Mouse (Mus musculus): ENCODE data around the gene Tas2r134. TPM values are rescaled to one million over a fixed set of nuclear protein-coding genes. Genes with fewer than 3 reads are reported as not detected.

Gene Tas2r134
- not detected in 2 replicates for polyA plus RNA-seq (2016; fragmentation: Nextera tagmentation; extraction: Ambion mirVana)

DNA sequence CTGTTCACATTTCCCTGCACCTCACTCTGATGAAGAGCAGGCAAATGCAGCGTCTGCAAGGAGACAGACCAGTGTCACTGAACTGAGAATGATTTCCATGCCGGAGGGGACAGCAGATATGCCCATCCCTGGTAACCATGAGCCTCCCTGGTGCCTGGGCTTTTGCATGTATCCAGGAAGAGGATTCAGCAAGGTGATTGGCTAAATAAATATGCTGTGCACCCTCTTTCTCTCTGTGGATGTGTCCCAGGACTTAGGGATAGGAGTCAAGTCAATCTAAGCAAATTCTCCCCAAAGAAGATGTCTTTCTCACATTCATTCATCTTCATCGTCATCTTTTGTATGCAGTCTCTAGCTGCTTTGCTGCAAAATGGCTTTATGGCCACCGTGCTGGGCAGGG lies at the start of gene Tas2r134:
Tas2r134 (plus strand) TSS at position 301 of the 400 bp plus-strand sequence.
- no peaks in the 10 kb centered on the region for H3K9me3 ChIP-seq (replicated peaks)
- no peaks in the 10 kb centered on the region for H3K27me3 ChIP-seq
- no peak within 1 kb of the TSS for H3K27ac ChIP-seq
- 81% methylated on average over 4 of the region's 4 CpGs for WGBS
- H3K4me3 ChIP-seq, result no peak within 1 kb of the TSS
- H3K4me1 ChIP-seq, result no peaks in the 10 kb centered on the region
- ATAC-seq (ENCODE audit: low FRiP score), result no peak
- H3K36me3 ChIP-seq, result no peaks in the 10 kb centered on the region
- H3K4me2 ChIP-seq (replicated peaks), result no peak within 1 kb of the TSS
- H3K9ac ChIP-seq, result no peak within 1 kb of the TSS

DNA sequence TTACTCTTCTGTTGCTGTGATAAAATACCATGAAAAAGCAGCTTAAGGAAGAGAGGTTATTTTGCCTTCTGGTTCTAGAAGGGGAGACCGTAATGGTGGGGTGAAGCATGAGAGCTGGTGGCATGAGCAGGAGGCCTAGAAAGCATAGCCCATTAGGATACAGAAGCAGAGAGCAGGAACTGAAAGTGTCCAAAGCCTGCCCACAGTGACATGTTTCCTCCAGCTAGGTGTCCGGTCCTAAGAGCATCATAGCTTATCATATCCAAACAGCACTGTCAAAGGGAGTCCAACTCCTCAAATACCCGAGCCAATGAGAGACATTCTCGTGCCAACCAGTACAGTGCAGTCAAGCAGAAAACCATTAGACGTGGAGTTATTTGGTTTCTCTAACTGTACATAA lies 47.5 kb upstream of the Tas2r134 start:
- Histone ChIP-seq H3K27ac (no peak overlapping the region), H3K4me2 (replicated peaks) (no peak overlapping the region), H3K27me3 (no peaks in the 10 kb centered on the region), H3K4me1 (peaks cover 17% of the 10 kb centered on the region), H3K9ac (no peak overlapping the region), H3K36me3 (no peaks in the 10 kb centered on the region), H3K9me3 (replicated peaks) (no peaks in the 10 kb centered on the region), H3K4me3 (no peak overlapping the region)
- WGBS, result 78% methylated on average over 5 of the region's 5 CpGs
- no peak for ATAC-seq (ENCODE audit: low FRiP score)

GRCm38 (mm10) chr2:51584050-51585046 lies 43.0 kb upstream of the Tas2r134 start:
- no peaks in the 10 kb centered on the region for H3K36me3 ChIP-seq
- no peak overlapping the region for H3K4me3 ChIP-seq
- H3K4me1 ChIP-seq, result peaks cover 19% of the 10 kb centered on the region
- no peaks in the 10 kb centered on the region for H3K9me3 ChIP-seq (replicated peaks)
- peak overlapping the region; percentile 79 for H3K27ac ChIP-seq
- WGBS, result 33% methylated on average over 9 of the region's 9 CpGs
- H3K27me3 ChIP-seq, result no peaks in the 10 kb centered on the region
- ATAC-seq (ENCODE audit: low FRiP score), result peak; percentile 81
- no peak overlapping the region for H3K9ac ChIP-seq
- no peak overlapping the region for H3K4me2 ChIP-seq (replicated peaks)

DNA sequence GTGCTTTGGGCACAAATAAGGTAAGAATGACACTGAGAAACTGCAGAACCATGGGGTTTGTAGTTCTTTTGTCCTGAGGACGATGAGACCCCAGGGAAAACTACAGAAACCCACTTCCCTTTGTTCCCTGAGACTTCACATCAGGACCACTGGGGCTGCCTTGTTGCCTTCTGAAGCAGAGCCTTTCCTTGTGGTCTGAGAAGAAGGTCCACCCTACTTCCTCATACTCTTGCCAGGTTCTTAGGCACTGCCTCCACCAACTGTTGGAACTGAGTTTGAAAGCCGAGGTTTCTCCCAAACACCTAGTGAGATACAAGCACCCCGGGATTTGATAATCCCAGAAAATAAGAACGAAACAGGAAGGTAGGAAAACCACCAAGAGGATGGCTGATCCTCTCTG lies 39.0 kb upstream of the Tas2r134 start:
- no peak overlapping the region for H3K4me3 ChIP-seq
- H3K27me3 ChIP-seq, result no peaks in the 10 kb centered on the region
- no peak overlapping the region for H3K27ac ChIP-seq
- H3K9ac ChIP-seq, result no peak overlapping the region
- 86% methylated on average over 4 of the region's 4 CpGs for WGBS
- ATAC-seq (ENCODE audit: low FRiP score), result no peak
- no peak overlapping the region for H3K4me2 ChIP-seq (replicated peaks)
- no peaks in the 10 kb centered on the region for H3K9me3 ChIP-seq (replicated peaks)
- H3K4me1 ChIP-seq, result peaks cover 25% of the 10 kb centered on the region
- H3K36me3 ChIP-seq, result no peaks in the 10 kb centered on the region

- H3K27ac ChIP-seq, result no peak overlapping the region
- no peaks in the 10 kb centered on the region for H3K9me3 ChIP-seq (replicated peaks)
- no peak overlapping the region for H3K4me3 ChIP-seq
Measured at GRCm38 (mm10) chr2:51588895-51589294, 38.4 kb upstream of the Tas2r134 start.

DNA sequence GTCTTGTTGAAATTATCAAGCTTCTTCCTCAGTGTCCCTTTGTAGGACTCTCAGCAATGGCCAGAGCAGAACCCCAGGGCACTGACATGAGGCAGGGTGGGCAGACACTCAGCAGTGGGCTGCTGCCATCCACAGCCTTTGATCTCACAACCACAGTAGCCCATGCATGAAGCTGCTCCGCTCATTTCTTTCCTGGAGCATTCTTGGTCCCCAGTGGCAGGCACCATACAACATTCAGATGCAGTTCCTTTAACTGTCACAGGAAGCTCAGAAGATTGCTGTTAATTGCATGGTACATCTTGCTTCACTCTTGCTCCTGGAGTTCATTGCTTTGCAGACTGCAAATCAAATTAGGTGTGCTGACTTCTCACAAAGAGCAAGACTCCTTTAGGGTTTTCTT lies 37.7 kb upstream of the Tas2r134 start:
- H3K9me3 ChIP-seq (replicated peaks), result no peaks in the 10 kb centered on the region
- 17% methylated on average over 1 of the region's 1 CpGs for WGBS
- no peak overlapping the region for H3K9ac ChIP-seq
- H3K27ac ChIP-seq, result peak overlapping the region; percentile 73
- H3K27me3 ChIP-seq, result no peaks in the 10 kb centered on the region
- H3K4me1 ChIP-seq, result peaks cover 15% of the 10 kb centered on the region
- H3K36me3 ChIP-seq, result no peaks in the 10 kb centered on the region
- peak; percentile 43; the same call in 1 of the 2 replicates for ATAC-seq (ENCODE audit: low FRiP score)
- no peak overlapping the region for H3K4me2 ChIP-seq (replicated peaks)
- no peak overlapping the region for H3K4me3 ChIP-seq

More at GRCm38 (mm10) chr2:51588895-51589294, 38.4 kb upstream of the Tas2r134 start:
- H3K9ac ChIP-seq, result no peak overlapping the region
- no peaks in the 10 kb centered on the region for H3K27me3 ChIP-seq
- H3K36me3 ChIP-seq, result no peaks in the 10 kb centered on the region
- ATAC-seq (ENCODE audit: low FRiP score), result no peak
- 81% methylated on average over 6 of the region's 6 CpGs for WGBS
- peaks cover 20% of the 10 kb centered on the region for H3K4me1 ChIP-seq
- H3K4me2 ChIP-seq (replicated peaks), result no peak overlapping the region

GRCm38 (mm10) chr2:51590308-51590707 lies 37.0 kb upstream of the Tas2r134 start:
- peak; percentile 66; the same call in 1 of the 2 replicates for ATAC-seq (ENCODE audit: low FRiP score)
- Histone ChIP-seq H3K9ac (no peak overlapping the region), H3K4me1 (peaks cover 15% of the 10 kb centered on the region), H3K4me3 (no peak overlapping the region), H3K27me3 (no peaks in the 10 kb centered on the region), H3K27ac (peak overlapping the region; percentile 73), H3K9me3 (replicated peaks) (no peaks in the 10 kb centered on the region), H3K36me3 (no peaks in the 10 kb centered on the region), H3K4me2 (replicated peaks) (no peak overlapping the region)
- 33% methylated on average over 8 of the region's 8 CpGs for WGBS

DNA sequence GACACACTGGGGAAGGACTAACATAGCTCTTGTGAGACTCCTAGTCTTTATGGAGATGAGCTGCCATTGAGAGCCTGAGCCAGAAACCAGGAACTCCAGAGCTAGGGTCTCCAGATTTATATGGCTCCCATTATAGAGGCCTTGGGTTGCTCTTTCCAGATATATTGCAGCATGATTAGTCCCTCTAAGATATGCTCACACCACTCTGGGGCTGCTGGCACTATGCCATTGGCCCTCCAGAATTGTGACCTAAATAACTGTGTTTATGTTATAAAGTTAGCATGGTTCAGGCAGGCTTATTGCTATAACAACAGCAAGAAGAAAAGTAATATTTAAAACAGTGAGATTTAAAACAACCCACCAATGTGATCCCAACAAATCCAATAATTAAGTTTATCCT lies 35.2 kb upstream of the Tas2r134 start:
- no peak overlapping the region for H3K4me3 ChIP-seq
- H3K9me3 ChIP-seq (replicated peaks), result no peaks in the 10 kb centered on the region
- no peak overlapping the region for H3K27ac ChIP-seq
- no peak for ATAC-seq (ENCODE audit: low FRiP score)
- no peak overlapping the region for H3K4me2 ChIP-seq (replicated peaks)
- H3K36me3 ChIP-seq, result no peaks in the 10 kb centered on the region
- H3K27me3 ChIP-seq, result no peaks in the 10 kb centered on the region
- H3K4me1 ChIP-seq, result peaks cover 15% of the 10 kb centered on the region
- H3K9ac ChIP-seq, result no peak overlapping the region

- H3K4me2 ChIP-seq (replicated peaks), result peak overlapping the region; percentile 35
- WGBS, result 54% methylated on average over 19 of the region's 19 CpGs
- H3K4me1 ChIP-seq, result peaks cover 16% of the 10 kb centered on the region
- peak; percentile 64 for ATAC-seq (ENCODE audit: low FRiP score)
- peak overlapping the region; percentile 86 for H3K27ac ChIP-seq
- H3K9ac ChIP-seq, result peak overlapping the region; percentile 50; the same call in 1 of the 2 replicates
- H3K36me3 ChIP-seq, result no peaks in the 10 kb centered on the region
- no peak overlapping the region for H3K4me3 ChIP-seq
- no peaks in the 10 kb centered on the region for H3K9me3 ChIP-seq (replicated peaks)
- H3K27me3 ChIP-seq, result no peaks in the 10 kb centered on the region
Measured at GRCm38 (mm10) chr2:51599473-51600201, 27.7 kb upstream of the Tas2r134 start.

GRCm38 (mm10) chr2:51600202-51600487 lies 27.2 kb upstream of the Tas2r134 start:
- WGBS, result 22% methylated on average over 3 of the region's 3 CpGs
- no peaks in the 10 kb centered on the region for H3K9me3 ChIP-seq (replicated peaks)
- H3K4me3 ChIP-seq, result no peak overlapping the region
- H3K36me3 ChIP-seq, result no peaks in the 10 kb centered on the region
- peak; percentile 39; the same call in 1 of the 2 replicates for ATAC-seq (ENCODE audit: low FRiP score)
- H3K9ac ChIP-seq, result no peak overlapping the region
- peak overlapping the region; percentile 86 for H3K27ac ChIP-seq
- H3K27me3 ChIP-seq, result no peaks in the 10 kb centered on the region
- peak overlapping the region; percentile 35 for H3K4me2 ChIP-seq (replicated peaks)
- H3K4me1 ChIP-seq, result peaks cover 16% of the 10 kb centered on the region

DNA sequence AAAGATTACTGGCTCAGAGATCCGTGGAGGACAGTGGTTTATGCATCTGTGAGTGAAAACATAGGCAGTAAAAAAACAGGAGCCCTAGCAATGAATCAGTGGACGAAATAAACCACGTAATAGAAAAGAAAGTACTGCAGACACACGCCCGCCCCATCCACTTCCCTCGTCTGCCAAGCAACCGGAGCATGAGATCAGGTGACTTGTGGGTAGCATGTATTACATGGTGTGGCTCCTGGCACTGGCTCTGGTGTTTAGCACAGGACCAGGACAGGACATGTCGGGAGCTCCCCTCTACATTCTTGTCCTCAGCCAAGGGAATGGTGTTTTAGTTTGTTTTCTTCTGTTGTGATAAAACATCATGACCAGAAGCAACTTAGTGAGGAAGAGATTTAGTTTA lies 26.4 kb upstream of the Tas2r134 start:
- Histone ChIP-seq H3K27me3 (no peaks in the 10 kb centered on the region), H3K36me3 (no peaks in the 10 kb centered on the region), H3K4me3 (no peak overlapping the region), H3K4me2 (replicated peaks) (no peak overlapping the region), H3K9me3 (replicated peaks) (no peaks in the 10 kb centered on the region), H3K4me1 (peaks cover 16% of the 10 kb centered on the region), H3K9ac (no peak overlapping the region), H3K27ac (peak overlapping the region; percentile 23; the same call in 1 of the 2 replicates)
- 71% methylated on average over 8 of the region's 8 CpGs for WGBS
- ATAC-seq (ENCODE audit: low FRiP score), result no peak

GRCm38 (mm10) chr2:51610305-51610704 lies 17.0 kb upstream of the Tas2r134 start:
- peak overlapping the region; percentile 39 for H3K4me2 ChIP-seq (replicated peaks)
- 25% methylated on average over 10 of the region's 10 CpGs for WGBS
- H3K27me3 ChIP-seq, result no peaks in the 10 kb centered on the region
- ATAC-seq (ENCODE audit: low FRiP score), result peak; percentile 32; the same call in 1 of the 2 replicates
- no peak overlapping the region for H3K9ac ChIP-seq
- peaks cover 17% of the 10 kb centered on the region for H3K4me1 ChIP-seq
- no peak overlapping the region for H3K4me3 ChIP-seq
- no peaks in the 10 kb centered on the region for H3K9me3 ChIP-seq (replicated peaks)
- peak overlapping the region; percentile 72 for H3K27ac ChIP-seq
- H3K36me3 ChIP-seq, result no peaks in the 10 kb centered on the region
